Mouse (Mus musculus) layer of hippocampus, postnatal 10 days (tissue): ENCODE results near the gene Bcdin3d. TPM values are rescaled to one million over a fixed set of nuclear protein-coding genes. Genes with fewer than 3 reads are reported as not detected.
"Not testable (repeated sequence)": the region's sequence is repeated elsewhere in the genome, so short reads cannot be mapped to it uniquely, and the experiment has no call there.

Source experiments
- DNase-seq, 2 experiments: peaks; one replicate each; pipeline ENCODE4 v3.0.0; 2021; ENCODE audit warnings: low spot score in 2 of 2
- total RNA-seq, 2 experiments: library from RNA; stranded (reverse); gene quantifications; 2 replicates each; pipeline ENCODE4 v1.2.3; 2021

Bcdin3d gene
- total RNA-seq, 2 experiments from 2014 or later = 5.1 to 5.5 TPM

DNA sequence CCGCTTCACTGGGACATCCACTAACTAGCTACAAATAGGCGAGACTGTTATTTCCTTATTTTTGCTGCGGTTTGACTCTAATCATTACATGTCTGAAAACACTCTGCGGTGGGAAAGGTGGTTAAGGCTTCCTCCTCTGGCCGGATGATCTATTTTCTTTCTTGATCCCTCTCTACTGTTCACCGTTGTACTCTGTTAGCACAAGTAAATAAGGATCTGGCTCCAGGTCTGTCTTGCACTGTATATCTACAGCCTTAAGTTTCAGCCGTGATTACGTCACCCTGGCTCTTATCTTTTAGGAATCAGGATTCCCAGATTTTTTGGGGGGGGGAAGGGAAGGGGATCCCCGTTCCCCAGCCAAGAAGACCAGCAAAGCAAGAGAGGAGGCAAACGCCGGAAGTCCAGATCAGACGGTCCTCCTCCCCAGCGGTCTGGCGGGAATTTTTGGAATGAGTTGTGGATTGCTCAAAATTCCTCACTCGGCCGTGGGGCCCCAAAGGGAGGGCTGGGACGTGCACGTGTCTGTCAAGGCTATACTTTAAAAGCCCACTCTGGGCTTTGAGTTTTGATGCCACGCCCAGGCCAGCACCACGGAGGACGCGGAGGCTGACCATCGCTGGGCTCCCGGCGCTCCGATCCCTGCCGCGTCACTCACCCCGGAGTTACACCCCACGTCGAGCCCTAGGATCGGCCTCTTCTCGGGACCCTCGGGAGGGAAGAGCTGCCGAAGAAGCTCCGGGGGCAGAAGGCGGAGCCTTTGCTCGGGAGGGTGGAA, 542 bp downstream of the Bcdin3d start:
- DNase-seq = peak; percentile 46 to 65

- DNase-seq = no peak
These were observed 1.6 kb downstream of the Bcdin3d start for GRCm38 (mm10) chr15:99472972-99473371.

GRCm38 (mm10) chr15:99471677-99472063, 2.9 kb downstream of the Bcdin3d start:
- DNase-seq = no peak

- DNase-seq = peak; percentile 60 to 73
These were observed 3.4 kb downstream of the Bcdin3d start for GRCm38 (mm10) chr15:99470971-99471676.

GRCm38 (mm10) chr15:99470224-99470761, 4.2 kb downstream of the Bcdin3d start:
- DNase-seq = no peak

- no peak for DNase-seq
These were observed 4.8 kb downstream of the Bcdin3d start for GRCm38 (mm10) chr15:99469736-99470135.

DNA sequence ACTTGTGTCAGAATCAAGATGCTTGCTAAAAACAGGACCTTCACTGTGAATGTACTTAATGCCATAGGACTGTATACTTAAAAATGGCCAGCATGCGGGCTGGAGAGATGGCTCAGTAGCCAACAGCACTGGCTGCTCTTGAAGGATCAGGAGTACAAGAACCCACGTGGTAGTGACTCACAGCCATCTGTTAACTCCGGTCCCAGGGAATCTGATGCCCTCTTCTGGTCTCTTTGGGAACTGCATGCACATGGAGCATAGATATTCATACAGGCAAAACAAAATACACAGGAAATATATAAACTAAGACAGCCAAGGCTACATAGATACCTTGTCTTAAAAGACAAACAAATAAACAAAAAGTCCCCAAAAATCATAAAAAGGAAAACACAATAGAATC, 5.5 kb downstream of the Bcdin3d start:
- peak; percentile 87 to 92 for DNase-seq

GRCm38 (mm10) chr15:99463194-99463593, 11.3 kb downstream of the Bcdin3d start:
- DNase-seq = no peak

DNA sequence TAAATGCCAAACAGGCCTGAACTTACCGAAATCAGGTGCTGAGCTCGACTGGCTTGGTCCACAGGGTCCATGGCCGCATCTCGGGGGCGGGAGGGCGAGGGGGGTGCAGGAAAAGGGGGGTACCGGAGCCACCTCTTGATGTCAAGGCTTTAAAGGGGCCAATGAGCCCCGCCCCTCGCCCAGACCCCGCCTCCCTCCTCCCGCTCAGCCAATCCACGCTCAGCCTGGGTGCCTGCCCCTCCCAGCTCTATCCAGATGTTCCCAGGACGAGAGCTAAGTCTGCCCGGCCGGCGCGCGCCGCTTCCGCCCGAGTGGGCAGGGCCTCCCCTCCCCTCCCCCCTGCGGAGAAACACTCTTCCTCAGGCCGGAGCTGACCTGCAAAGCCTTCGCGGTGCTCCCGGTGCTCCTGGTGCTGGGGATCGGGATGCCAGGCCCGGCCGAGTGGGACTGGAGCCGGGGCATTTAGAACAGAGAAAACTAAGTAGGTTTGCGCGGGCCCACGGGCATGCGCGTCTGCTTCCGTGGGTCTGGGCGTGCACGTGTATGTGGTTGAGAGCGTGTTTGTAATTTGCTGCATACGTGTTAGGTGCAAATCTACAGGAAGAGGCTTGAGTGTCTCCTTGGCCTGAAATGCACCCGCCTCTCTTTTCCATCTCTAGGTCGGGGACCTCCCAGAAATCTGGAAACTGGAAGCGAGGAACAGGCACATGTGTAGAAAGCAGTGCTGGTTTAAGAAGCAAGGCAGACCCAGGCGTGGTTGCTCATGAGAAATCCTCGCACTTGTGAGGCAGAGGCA, 16.7 kb downstream of the Bcdin3d start, which contains the start of gene Nckap5l:
Nckap5l (minus strand) TSS at position 143 of the 796 bp plus-strand sequence.
- peak; percentile 85 to 92 for DNase-seq

DNA sequence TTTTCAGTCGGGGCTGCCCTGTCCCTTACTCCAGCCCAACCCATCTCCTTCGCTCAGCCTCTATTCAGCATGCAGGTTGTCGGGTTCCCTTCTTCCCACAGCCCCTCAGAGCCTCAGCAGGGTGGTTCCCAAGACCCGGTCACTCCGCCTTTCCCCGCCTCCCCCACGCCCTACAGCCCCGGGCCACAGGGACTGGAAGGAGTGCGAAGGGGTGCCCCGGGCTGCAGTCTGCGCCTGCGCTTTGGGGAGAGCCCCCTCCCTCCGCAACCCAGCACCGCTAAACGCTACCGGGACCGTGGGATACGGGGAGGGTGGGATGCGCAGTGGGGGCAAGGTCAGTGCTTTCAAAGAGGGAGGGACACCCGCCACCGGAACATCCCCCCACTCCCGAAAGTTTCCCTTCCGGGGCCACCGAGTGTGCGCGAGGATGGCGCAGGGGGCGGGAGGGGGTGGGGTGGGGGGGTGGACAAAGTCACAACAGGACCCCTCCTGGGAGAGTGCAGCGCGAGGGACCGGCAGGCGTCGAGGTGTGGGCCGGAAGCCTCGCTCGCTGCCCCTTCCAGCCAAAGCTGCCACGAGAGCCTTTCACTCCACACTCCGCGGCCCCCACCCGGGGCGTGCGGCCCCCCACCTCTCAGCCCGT, 17.4 kb downstream of the Bcdin3d start:
- peak; percentile 67 to 76 for DNase-seq

- DNase-seq = peak in 1 of 2 experiments; percentile 38
These were observed 18.1 kb downstream of the Bcdin3d start for GRCm38 (mm10) chr15:99456338-99456962.

- no peak for DNase-seq
These were observed 19.1 kb downstream of the Bcdin3d start for GRCm38 (mm10) chr15:99455415-99455814.

GRCm38 (mm10) chr15:99454585-99455279, 19.8 kb downstream of the Bcdin3d start:
- no peak for DNase-seq

- DNase-seq = no peak
These were observed 21.2 kb downstream of the Bcdin3d start for GRCm38 (mm10) chr15:99453153-99453900.

- no peak for DNase-seq
These were observed 24.7 kb downstream of the Bcdin3d start for GRCm38 (mm10) chr15:99449751-99450280.

DNA sequence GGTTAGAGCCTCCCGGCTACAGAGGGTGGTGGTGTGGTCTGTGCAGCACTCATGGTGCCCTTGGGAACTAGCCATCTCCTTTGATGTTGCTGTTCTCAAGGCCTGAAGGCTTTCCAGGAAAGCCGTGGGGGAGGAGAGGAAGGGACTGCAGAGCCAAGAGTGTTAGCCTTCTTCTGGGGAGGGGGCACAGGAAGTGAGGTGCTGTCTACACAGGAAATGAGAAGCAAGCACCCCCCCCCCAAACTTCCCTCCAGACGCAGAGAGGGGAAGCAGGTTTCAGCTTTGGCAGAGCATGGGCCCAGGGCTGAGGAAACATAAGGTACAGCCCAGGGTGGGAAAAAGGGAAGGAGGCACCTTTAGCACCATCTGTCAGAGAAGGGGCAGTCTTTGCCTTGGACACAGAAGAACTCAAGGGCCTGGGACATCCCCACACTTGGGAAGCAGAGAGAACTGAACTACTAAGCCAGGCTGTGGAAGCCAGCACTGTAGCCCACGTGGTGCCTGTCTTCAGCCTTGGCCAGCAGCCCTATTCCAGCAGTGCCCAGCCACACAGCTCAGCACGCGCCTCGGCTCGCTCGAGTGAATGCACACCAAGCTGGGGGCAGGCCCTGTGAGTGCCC, 25.3 kb downstream of the Bcdin3d start:
- DNase-seq = peak; percentile 64 to 73

DNA sequence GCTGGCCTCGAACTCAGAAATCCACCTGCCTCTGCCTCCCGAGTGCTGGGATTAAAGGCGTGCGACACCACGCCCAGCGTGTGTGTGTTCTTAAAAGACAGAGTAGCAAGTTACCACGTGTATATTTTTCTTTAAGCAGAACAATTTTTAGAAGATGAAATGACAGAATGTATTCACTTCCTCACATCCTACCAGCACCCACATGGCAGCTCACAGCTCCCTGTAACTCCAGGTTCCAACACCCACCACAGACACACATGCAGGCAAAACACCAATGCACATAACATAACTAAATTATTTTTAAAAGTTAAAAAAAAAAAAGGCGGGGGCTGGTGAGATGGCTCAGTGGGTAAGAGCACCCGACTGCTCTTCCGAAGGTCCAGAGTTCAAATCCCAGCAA, 28.4 kb downstream of the Bcdin3d start:
- not testable (repeated sequence) for DNase-seq

DNA sequence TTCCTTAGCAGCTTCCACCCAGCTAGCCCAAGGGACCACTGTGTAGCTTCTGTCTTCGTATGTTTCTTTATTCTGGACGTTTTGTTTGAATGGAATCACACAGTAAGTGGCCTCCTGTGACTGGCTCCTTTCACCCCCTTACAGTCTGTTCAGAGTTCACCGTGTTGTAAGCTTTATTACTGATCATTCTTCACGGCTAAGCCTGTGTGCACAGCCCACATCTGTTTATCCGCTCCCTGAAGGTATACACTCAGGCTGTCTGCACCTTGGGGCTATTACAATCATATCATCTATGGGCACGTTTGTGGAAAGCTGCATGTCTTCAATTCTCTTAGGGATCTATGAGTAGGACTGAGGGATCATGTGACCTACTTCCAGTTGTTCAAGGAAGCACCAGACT, 29.0 kb downstream of the Bcdin3d start:
- DNase-seq = no peak
